Mouse (Mus musculus) stomach, embryonic 14.5 days (tissue): Measurements from ENCODE around the gene Cdx4. TPM values are rescaled to one million over a fixed set of nuclear protein-coding genes. Genes with fewer than 3 reads are reported as not detected.

ENCODE experiments used
- ATAC-seq: fragments of 200-750 bp; cut with Nextera tagmentation; 2 replicates; pipeline ENCODE4 v1.8.0; 2017; ENCODE audit warnings: low read depth, moderate TSS enrichment; ENCODE audit not compliant: insufficient number of reproducible peaks, insufficient read depth, low FRiP score
- H3K27ac ChIP-seq: fragments of 300-500 bp; sonication (generic); 2 replicates; pipeline ENCODE4 v1.5.1; 2014; ENCODE audit warnings: mild to moderate bottlenecking, low read length, moderate library complexity, mixed read lengths
- H3K27me3 ChIP-seq: fragments of 300-500 bp; sonication (generic); 2 replicates; pipeline ENCODE4 v1.6.1; 2014; ENCODE audit warnings: low read length, control low read depth, mixed read lengths; ENCODE audit not compliant: control insufficient read depth, insufficient read depth
- H3K36me3 ChIP-seq: fragments of 300-500 bp; sonication (generic); 2 replicates; pipeline ENCODE4 v1.6.1; 2014; ENCODE audit warnings: mild to moderate bottlenecking, control low read depth, low read length, moderate library complexity, mixed read lengths; ENCODE audit not compliant: control insufficient read depth, insufficient read depth
- H3K4me1 ChIP-seq: fragments of 300-500 bp; sonication (generic); 2 replicates; pipeline ENCODE4 v1.6.1; 2014; ENCODE audit warnings: low read length, control low read depth, mixed read lengths; ENCODE audit not compliant: control insufficient read depth, insufficient read depth
- H3K4me2 ChIP-seq: fragments of 300-500 bp; sonication (generic); replicated peaks from 2 replicates; pipeline ENCODE4 v1.6.1; 2014; ENCODE audit warnings: low read depth, low read length, control low read depth
- H3K4me3 ChIP-seq: fragments of 300-500 bp; sonication (generic); 2 replicates; pipeline ENCODE4 v1.5.1; 2014; ENCODE audit warnings: low read depth, low read length, control low read depth
- H3K9ac ChIP-seq: fragments of 300-500 bp; sonication (generic); replicated peaks from 2 replicates; pipeline ENCODE4 v1.6.1; 2014; ENCODE audit warnings: low read depth, mild to moderate bottlenecking, control low read depth, low read length, moderate library complexity, mixed read lengths
- H3K9me3 ChIP-seq: fragments of 300-500 bp; sonication (generic); 2 replicates; pipeline ENCODE4 v1.6.1; 2016; ENCODE audit warnings: low read depth, low read length, control low read depth; ENCODE audit not compliant: control insufficient read depth
- WGBS: fragments of 180-500 bp; shearing (Covaris S2); extraction: QIAGEN DNeasy Blood & Tissue Kit; methylation state at CpG from one replicate; pipeline ENCODE4 v1.1.7; 2014; 5-methylcytosine and 5-hydroxymethylcytosine counted together
- polyA plus RNA-seq: library from polyadenylated mRNA; unstranded; fragments of >200 nt; fragmentation: Nextera tagmentation; extraction: Ambion mirVana; gene quantifications from 2 replicates; pipeline ENCODE4 v1.2.1, GENCODE M21; 2014

Cdx4 gene
- polyA plus RNA-seq, 1 experiment from 2014 or later = not detected

GRCm38 (mm10) chrX:103366201-103366600 lies 45.0 kb downstream of the Cdx4 start:
- no peaks in the 10 kb centered on the region for H3K4me1 ChIP-seq

GRCm38 (mm10) chrX:103368650-103369049 lies 47.5 kb downstream of the Cdx4 start:
- Histone ChIP-seq H3K9me3 (no peaks in the 10 kb centered on the region), H3K4me2 (no peak overlapping the region), H3K36me3 (no peaks in the 10 kb centered on the region), H3K27ac (no peak overlapping the region), H3K9ac (no peak overlapping the region), H3K27me3 (no peaks in the 10 kb centered on the region), H3K4me3 (no peak overlapping the region), H3K4me1 (no peaks in the 10 kb centered on the region)
- 80% methylated on average over 3 of the region's 3 CpGs for WGBS
- ATAC-seq = no peak

More at GRCm38 (mm10) chrX:103366201-103366600, 45.0 kb downstream of the Cdx4 start:
- H3K9ac ChIP-seq = no peak overlapping the region
- H3K4me3 ChIP-seq = no peak overlapping the region
- 52% methylated on average over 5 of the region's 5 CpGs for WGBS
- ATAC-seq = no peak
- H3K36me3 ChIP-seq = no peaks in the 10 kb centered on the region
- H3K4me2 ChIP-seq = no peak overlapping the region
- H3K27ac ChIP-seq = no peak overlapping the region
- H3K9me3 ChIP-seq = no peaks in the 10 kb centered on the region
- H3K27me3 ChIP-seq = no peaks in the 10 kb centered on the region

- H3K27me3 ChIP-seq = no peaks in the 10 kb centered on the region
- ATAC-seq = no peak
- H3K36me3 ChIP-seq = no peaks in the 10 kb centered on the region
- H3K4me1 ChIP-seq = no peaks in the 10 kb centered on the region
- WGBS = 86% methylated on average over 2 of the region's 2 CpGs
- no peak overlapping the region for H3K27ac ChIP-seq
- H3K9ac ChIP-seq = no peak overlapping the region
- H3K4me2 ChIP-seq = no peak overlapping the region
- H3K9me3 ChIP-seq = no peaks in the 10 kb centered on the region
- H3K4me3 ChIP-seq = no peak overlapping the region
Observed at GRCm38 (mm10) chrX:103371221-103371620, 50.0 kb downstream of the Cdx4 start.

- no peak overlapping the region for H3K27ac ChIP-seq
- H3K27me3 ChIP-seq = no peaks in the 10 kb centered on the region
- WGBS = 42% methylated on average over 2 of the region's 2 CpGs
Observed at GRCm38 (mm10) chrX:103371627-103372026, 50.4 kb downstream of the Cdx4 start.

GRCm38 (mm10) chrX:103374250-103374649 lies 53.1 kb downstream of the Cdx4 start:
- no peak for ATAC-seq
- Histone ChIP-seq H3K27me3 (no peaks in the 10 kb centered on the region), H3K9ac (no peak overlapping the region), H3K4me2 (no peak overlapping the region), H3K4me1 (no peaks in the 10 kb centered on the region), H3K27ac (no peak overlapping the region), H3K9me3 (no peaks in the 10 kb centered on the region), H3K4me3 (no peak overlapping the region), H3K36me3 (no peaks in the 10 kb centered on the region)
- 58% methylated on average over 5 of the region's 5 CpGs for WGBS

More at GRCm38 (mm10) chrX:103371627-103372026, 50.4 kb downstream of the Cdx4 start:
- Histone ChIP-seq H3K36me3 (no peaks in the 10 kb centered on the region), H3K9me3 (no peaks in the 10 kb centered on the region), H3K9ac (no peak overlapping the region), H3K4me3 (no peak overlapping the region), H3K4me1 (no peaks in the 10 kb centered on the region), H3K4me2 (no peak overlapping the region)
- ATAC-seq = no peak

Other genes starting within 250 kb of the Cdx4 start
- 3.7 and 4.6 TPM in 2 replicates for gene Nap1l2, start 134.8 kb upstream of the Cdx4 start, polyA plus RNA-seq
- 5.1 and 5.8 TPM in 2 replicates for gene Chic1, start 35.1 kb downstream of the Cdx4 start, polyA plus RNA-seq
- 0.32 and 0.87 TPM in 2 replicates for gene Tsx, start 93.1 kb downstream of the Cdx4 start, polyA plus RNA-seq
- 0.76 TPM in 1 of 2 replicates, not detected in the other for gene Gm26992, start 100.6 kb downstream of the Cdx4 start, polyA plus RNA-seq